Mouse (Mus musculus) hindbrain, embryonic 12.5 days (tissue): ENCODE results near the gene 0610037L13Rik. TPM values are rescaled to one million over a fixed set of nuclear protein-coding genes. Genes with fewer than 3 reads are reported as not detected.

Source experiments
- ATAC-seq: fragments of 200-750 bp; cut with Nextera tagmentation; 2 replicates; pipeline ENCODE4 v1.8.0; 2017; ENCODE audit warnings: moderate TSS enrichment; ENCODE audit not compliant: low FRiP score
- H3K27ac ChIP-seq: fragments of 300-500 bp; sonication (generic); 2 replicates; pipeline ENCODE4 v1.5.1; 2016; ENCODE audit warnings: mild to moderate bottlenecking
- H3K27me3 ChIP-seq: fragments of 300-500 bp; sonication (generic); 2 replicates; pipeline ENCODE4 v1.6.1; 2016; ENCODE audit warnings: mild to moderate bottlenecking
- H3K36me3 ChIP-seq: fragments of 300-500 bp; sonication (generic); 2 replicates; pipeline ENCODE4 v1.6.1; 2016; ENCODE audit warnings: mild to moderate bottlenecking
- H3K4me1 ChIP-seq: fragments of 300-500 bp; sonication (generic); 2 replicates; pipeline ENCODE4 v1.6.1; 2016
- H3K4me2 ChIP-seq: fragments of 300-500 bp; sonication (generic); replicated peaks from 2 replicates; pipeline ENCODE4 v1.6.1; 2016; ENCODE audit warnings: mild to moderate bottlenecking
- H3K4me3 ChIP-seq: fragments of 300-500 bp; sonication (generic); 2 replicates; pipeline ENCODE4 v1.5.1; 2016; ENCODE audit warnings: mild to moderate bottlenecking
- H3K9ac ChIP-seq: fragments of 300-500 bp; sonication (generic); 2 replicates; pipeline ENCODE4 v1.6.1; 2016; ENCODE audit warnings: mild to moderate bottlenecking, moderate library complexity
- H3K9me3 ChIP-seq: fragments of 300-500 bp; sonication (generic); replicated peaks from 2 replicates; pipeline ENCODE4 v1.6.1; 2016; ENCODE audit warnings: mild to moderate bottlenecking
- WGBS: fragments of 180-500 bp; shearing (Covaris S2); methylation state at CpG from one replicate; pipeline ENCODE4 v1.1.7; 2016; 5-methylcytosine and 5-hydroxymethylcytosine counted together
- polyA plus RNA-seq: library from polyadenylated mRNA; unstranded; fragments of >200 nt; fragmentation: Nextera tagmentation; extraction: Ambion mirVana; gene quantifications from 2 replicates; pipeline ENCODE4 v1.2.1, GENCODE M21; 2016

Gene 0610037L13Rik
- polyA plus RNA-seq, result 106 and 113 TPM in 2 replicates

GRCm38 (mm10) chr4:107889731-107890432, at the start of gene 0610037L13Rik:
0610037L13Rik (plus strand) TSS chr4:107889813.
- ATAC-seq, result peak; percentile 96
- Histone ChIP-seq H3K36me3 (peaks cover 54% of the 10 kb centered on the region), H3K9me3 (no peaks in the 10 kb centered on the region), H3K4me1 (peaks cover 13% of the 10 kb centered on the region), H3K27ac (peak within 1 kb of the TSS; percentile 85), H3K4me2 (peak within 1 kb of the TSS; percentile 80), H3K4me3 (peak within 1 kb of the TSS; percentile 48), H3K27me3 (no peaks in the 10 kb centered on the region), H3K9ac (peak within 1 kb of the TSS; percentile 73)
- WGBS, result under 1% methylated on average over 42 of the region's 48 CpGs

- Histone ChIP-seq H3K9ac (no peak overlapping the region), H3K36me3 (peaks cover 10% of the 10 kb centered on the region; the same call in 1 of the 2 replicates), H3K4me2 (no peak overlapping the region), H3K9me3 (no peaks in the 10 kb centered on the region), H3K4me1 (peaks cover 43% of the 10 kb centered on the region), H3K4me3 (no peak overlapping the region), H3K27me3 (peaks cover 16% of the 10 kb centered on the region), H3K27ac (no peak overlapping the region)
- 60% methylated on average over 8 of the region's 8 CpGs for WGBS
- ATAC-seq, result no peak
Observed at GRCm38 (mm10) chr4:107843687-107844086, 45.9 kb upstream of the 0610037L13Rik start.

GRCm38 (mm10) chr4:107844971-107845370, 44.6 kb upstream of the 0610037L13Rik start:
- Histone ChIP-seq H3K4me1 (peaks cover 37% of the 10 kb centered on the region), H3K9me3 (no peaks in the 10 kb centered on the region), H3K4me3 (no peak overlapping the region), H3K4me2 (no peak overlapping the region), H3K9ac (no peak overlapping the region), H3K27ac (no peak overlapping the region), H3K27me3 (peaks cover 16% of the 10 kb centered on the region), H3K36me3 (peaks cover 19% of the 10 kb centered on the region)
- ATAC-seq, result no peak
- WGBS, result 4% methylated on average over 10 of the region's 10 CpGs

- Histone ChIP-seq H3K4me2 (no peak overlapping the region), H3K9ac (0 out of 2 replicates have a peak overlapping the region, but pooled peaks have one; percentile 9), H3K4me1 (peaks cover 35% of the 10 kb centered on the region), H3K27ac (no peak overlapping the region), H3K9me3 (no peaks in the 10 kb centered on the region), H3K4me3 (no peak overlapping the region), H3K36me3 (peaks cover 30% of the 10 kb centered on the region), H3K27me3 (peaks cover 16% of the 10 kb centered on the region)
- 64% methylated on average over 7 of the region's 7 CpGs for WGBS
- ATAC-seq, result no peak
Observed at GRCm38 (mm10) chr4:107846795-107847194, 42.8 kb upstream of the 0610037L13Rik start.

GRCm38 (mm10) chr4:107848546-107848945, 41.1 kb upstream of the 0610037L13Rik start:
- ATAC-seq, result no peak
- H3K36me3 ChIP-seq, result peaks cover 31% of the 10 kb centered on the region
- H3K27me3 ChIP-seq, result peaks cover 16% of the 10 kb centered on the region
- H3K27ac ChIP-seq, result no peak overlapping the region
- H3K4me1 ChIP-seq, result peaks cover 21% of the 10 kb centered on the region
- no peak overlapping the region for H3K9ac ChIP-seq
- 89% methylated on average over 5 of the region's 5 CpGs for WGBS
- H3K9me3 ChIP-seq, result no peaks in the 10 kb centered on the region
- H3K4me3 ChIP-seq, result no peak overlapping the region
- no peak overlapping the region for H3K4me2 ChIP-seq

- no peak for ATAC-seq
- no peaks in the 10 kb centered on the region for H3K9me3 ChIP-seq
- no peak overlapping the region for H3K27ac ChIP-seq
- H3K4me1 ChIP-seq, result peaks cover 15% of the 10 kb centered on the region
- H3K27me3 ChIP-seq, result peaks cover 16% of the 10 kb centered on the region
- H3K4me2 ChIP-seq, result no peak overlapping the region
- H3K36me3 ChIP-seq, result peaks cover 41% of the 10 kb centered on the region
- WGBS, result 86% methylated on average over 9 of the region's 9 CpGs
- H3K4me3 ChIP-seq, result no peak overlapping the region
- H3K9ac ChIP-seq, result no peak overlapping the region
Observed at GRCm38 (mm10) chr4:107849621-107850020, 40.0 kb upstream of the 0610037L13Rik start.

GRCm38 (mm10) chr4:107850091-107850490, 39.5 kb upstream of the 0610037L13Rik start:
- 91% methylated on average over 8 of the region's 8 CpGs for WGBS
- H3K27me3 ChIP-seq, result peaks cover 16% of the 10 kb centered on the region
- no peak overlapping the region for H3K27ac ChIP-seq
- no peak overlapping the region for H3K4me3 ChIP-seq
- H3K4me1 ChIP-seq, result peaks cover 12% of the 10 kb centered on the region; the same call in 1 of the 2 replicates
- ATAC-seq, result no peak
- no peak overlapping the region for H3K4me2 ChIP-seq
- H3K9me3 ChIP-seq, result no peaks in the 10 kb centered on the region
- peaks cover 46% of the 10 kb centered on the region for H3K36me3 ChIP-seq
- no peak overlapping the region for H3K9ac ChIP-seq

GRCm38 (mm10) chr4:107853333-107853732, 36.3 kb upstream of the 0610037L13Rik start:
- Histone ChIP-seq H3K4me3 (no peak overlapping the region), H3K36me3 (peaks cover 75% of the 10 kb centered on the region), H3K27me3 (no peaks in the 10 kb centered on the region), H3K27ac (no peak overlapping the region), H3K9ac (no peak overlapping the region), H3K4me2 (no peak overlapping the region), H3K9me3 (no peaks in the 10 kb centered on the region), H3K4me1 (no peaks in the 10 kb centered on the region)
- WGBS, result 92% methylated on average over 8 of the region's 8 CpGs
- ATAC-seq, result no peak

- Histone ChIP-seq H3K9me3 (no peaks in the 10 kb centered on the region), H3K4me1 (no peaks in the 10 kb centered on the region), H3K4me3 (no peak overlapping the region), H3K27ac (no peak overlapping the region), H3K9ac (no peak overlapping the region), H3K27me3 (no peaks in the 10 kb centered on the region), H3K36me3 (peaks cover 76% of the 10 kb centered on the region), H3K4me2 (no peak overlapping the region)
- WGBS, result 89% methylated on average over 7 of the region's 7 CpGs
- ATAC-seq, result no peak
Observed at GRCm38 (mm10) chr4:107853836-107854235, 35.8 kb upstream of the 0610037L13Rik start.

- Histone ChIP-seq H3K27ac (no peak overlapping the region), H3K4me2 (no peak overlapping the region), H3K27me3 (no peaks in the 10 kb centered on the region), H3K36me3 (peaks cover 87% of the 10 kb centered on the region), H3K9ac (no peak overlapping the region), H3K4me1 (no peaks in the 10 kb centered on the region), H3K4me3 (no peak overlapping the region), H3K9me3 (no peaks in the 10 kb centered on the region)
- 69% methylated on average over 11 of the region's 11 CpGs for WGBS
- ATAC-seq, result no peak
Observed at GRCm38 (mm10) chr4:107856958-107857686, 32.5 kb upstream of the 0610037L13Rik start.

GRCm38 (mm10) chr4:107858995-107859394, 30.6 kb upstream of the 0610037L13Rik start:
- Histone ChIP-seq H3K4me3 (no peak overlapping the region), H3K27me3 (no peaks in the 10 kb centered on the region), H3K9me3 (no peaks in the 10 kb centered on the region), H3K4me2 (no peak overlapping the region), H3K4me1 (no peaks in the 10 kb centered on the region), H3K36me3 (peaks cover 90% of the 10 kb centered on the region), H3K9ac (no peak overlapping the region), H3K27ac (no peak overlapping the region)
- 92% methylated on average over 7 of the region's 7 CpGs for WGBS
- ATAC-seq, result no peak

GRCm38 (mm10) chr4:107864866-107865265, 24.7 kb upstream of the 0610037L13Rik start:
- no peak for ATAC-seq
- Histone ChIP-seq H3K4me3 (no peak overlapping the region), H3K9me3 (no peaks in the 10 kb centered on the region), H3K27ac (no peak overlapping the region), H3K4me1 (no peaks in the 10 kb centered on the region), H3K27me3 (no peaks in the 10 kb centered on the region), H3K4me2 (no peak overlapping the region), H3K9ac (no peak overlapping the region), H3K36me3 (peaks cover 64% of the 10 kb centered on the region)
- WGBS, result 95% methylated on average over 4 of the region's 4 CpGs
